Mouse (Mus musculus): ENCODE measurements at regions not wholly inside any gene's neighbourhood (a gene's known extent, or its start where the extent isn't known, plus 50 kb on each side); places are given as distances from the start of the nearest gene placed in this dataset.

DNA sequence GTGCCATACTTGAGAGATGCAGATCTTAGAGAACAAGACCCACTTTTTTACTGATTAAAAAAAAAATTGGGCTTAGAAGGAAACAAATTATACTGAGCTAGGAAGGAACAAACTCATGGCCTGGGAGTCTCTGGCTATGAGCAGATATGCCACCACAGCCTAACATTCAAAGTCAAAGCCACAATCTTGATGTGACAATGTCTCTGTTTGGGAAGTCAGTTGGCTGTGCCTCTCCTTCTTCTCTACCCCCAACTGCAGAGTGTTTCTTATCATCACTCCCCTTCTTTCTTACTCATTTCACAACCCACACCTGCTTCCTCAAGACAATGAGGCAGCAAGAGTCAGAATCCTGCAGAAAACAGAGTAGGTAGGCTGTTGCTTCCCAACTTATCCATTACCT is 613.3 kb upstream of the Arid1b start:
- no peak overlapping the region for H3K27ac ChIP-seq
- H3K4me3 ChIP-seq, result no peak overlapping the region
- no peaks in the 10 kb centered on the region for H3K9me3 ChIP-seq (replicated peaks)
- no peak for ATAC-seq (replicated peaks; ENCODE audit: insufficient number of reproducible peaks, insufficient read depth, low FRiP score, low read depth)
- no peaks in the 10 kb centered on the region for H3K36me3 ChIP-seq
- no peak overlapping the region for H3K9ac ChIP-seq
- H3K27me3 ChIP-seq, result no peaks in the 10 kb centered on the region
- no peaks in the 10 kb centered on the region for H3K4me1 ChIP-seq (replicated peaks)
- no peak overlapping the region for H3K4me2 ChIP-seq

DNA sequence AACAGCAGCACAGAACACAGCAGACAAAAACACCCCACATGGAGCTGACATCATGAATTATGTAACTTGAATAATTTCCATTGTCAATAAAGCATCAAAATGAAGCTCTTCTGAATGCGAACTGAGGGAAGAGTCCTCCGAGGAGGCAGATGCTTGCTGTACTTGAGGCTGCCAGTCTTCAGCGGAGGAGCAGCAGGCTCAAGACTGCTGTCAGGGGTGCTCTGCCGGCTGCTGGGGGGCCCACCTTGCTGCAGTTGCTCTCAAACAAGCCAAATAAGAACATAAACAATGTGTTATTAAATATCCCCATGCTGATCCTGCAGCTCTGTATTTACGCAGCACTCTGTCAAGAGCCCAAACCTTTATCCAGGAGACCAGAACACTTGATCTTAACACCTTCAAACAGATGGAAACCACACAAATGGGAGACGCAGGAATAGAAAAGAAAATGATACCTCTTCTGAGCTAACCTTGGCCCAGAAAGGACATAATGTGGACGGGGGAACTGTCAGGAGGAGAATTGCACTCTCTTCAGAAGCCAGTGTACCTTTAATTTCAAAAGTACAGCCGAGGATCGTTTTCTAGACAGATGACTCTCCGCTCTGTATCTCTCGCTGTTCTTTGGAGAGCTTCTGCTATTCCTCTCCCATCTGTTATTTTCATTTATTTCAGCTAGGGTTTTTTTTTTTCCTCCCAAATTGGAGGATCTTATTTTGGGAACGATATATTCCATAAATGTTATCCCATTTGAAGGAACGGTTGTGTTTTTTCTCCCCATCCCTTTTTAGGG is 612.0 kb upstream of the Arid1b start:
- no peak for ATAC-seq (replicated peaks; ENCODE audit: insufficient number of reproducible peaks, insufficient read depth, low FRiP score, low read depth)
- no peaks in the 10 kb centered on the region for H3K27me3 ChIP-seq
- no peak overlapping the region for H3K9ac ChIP-seq
- 80% methylated on average over 13 of the region's 13 CpGs for whole genome bisulfite sequencing
- H3K36me3 ChIP-seq, result no peaks in the 10 kb centered on the region
- H3K4me3 ChIP-seq, result no peak overlapping the region
- no peak overlapping the region for H3K27ac ChIP-seq
- no peaks in the 10 kb centered on the region for H3K9me3 ChIP-seq (replicated peaks)
- no peak overlapping the region for H3K4me2 ChIP-seq
- H3K4me1 ChIP-seq (replicated peaks), result no peaks in the 10 kb centered on the region

DNA sequence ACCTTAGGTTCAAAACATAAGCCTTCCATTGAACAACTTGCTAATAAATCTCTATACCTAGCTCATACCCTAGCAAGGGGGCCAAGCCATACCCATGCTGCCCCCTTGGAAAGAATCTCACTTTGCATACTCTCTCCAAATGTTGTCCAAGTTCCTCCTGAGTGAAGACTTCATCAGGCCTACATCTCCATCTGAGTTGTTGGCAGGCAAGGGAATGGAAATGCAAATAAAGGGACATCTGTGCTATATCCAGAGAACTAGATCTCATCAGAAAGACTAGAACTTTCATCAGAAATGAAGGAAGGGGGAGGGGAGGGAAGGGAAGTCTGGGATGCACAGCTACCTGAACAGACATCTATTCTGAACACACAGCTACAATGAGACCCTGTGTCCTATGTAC is 611.4 kb upstream of the Arid1b start:
- ATAC-seq (replicated peaks; ENCODE audit: insufficient number of reproducible peaks, insufficient read depth, low FRiP score, low read depth), result no peak

DNA sequence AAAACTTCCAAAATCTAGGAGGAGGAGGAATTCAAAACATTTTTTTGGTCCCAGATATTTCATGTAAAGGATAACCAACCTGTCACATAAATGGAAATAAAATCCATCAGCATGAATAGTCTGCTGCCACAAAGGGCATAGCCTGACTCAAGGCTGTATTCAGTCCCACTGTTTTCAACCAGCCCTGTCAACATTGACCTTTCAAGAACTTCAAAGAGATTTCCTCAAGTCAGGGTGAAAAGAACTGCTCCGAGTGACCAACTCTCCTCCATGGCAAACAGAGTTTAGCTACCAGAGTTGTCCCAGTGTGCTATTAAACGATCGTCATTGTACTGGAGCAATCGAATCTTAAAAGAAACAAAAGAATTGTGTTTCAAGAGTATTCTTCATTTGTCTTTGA is 606.5 kb upstream of the Arid1b start:
- Histone ChIP-seq H3K9ac (no peak overlapping the region), H3K4me1 (replicated peaks) (no peaks in the 10 kb centered on the region), H3K4me2 (no peak overlapping the region), H3K4me3 (no peak overlapping the region), H3K9me3 (replicated peaks) (no peaks in the 10 kb centered on the region), H3K36me3 (no peaks in the 10 kb centered on the region), H3K27ac (no peak overlapping the region), H3K27me3 (no peaks in the 10 kb centered on the region)
- no peak for ATAC-seq (replicated peaks; ENCODE audit: insufficient number of reproducible peaks, insufficient read depth, low FRiP score, low read depth)
- 79% methylated on average over 4 of the region's 4 CpGs for WGBS

More for the DNA sequence above, 611.4 kb upstream of the Arid1b start:
- Histone ChIP-seq H3K27ac (no peak overlapping the region), H3K4me2 (no peak overlapping the region), H3K36me3 (no peaks in the 10 kb centered on the region), H3K9me3 (replicated peaks) (no peaks in the 10 kb centered on the region), H3K27me3 (no peaks in the 10 kb centered on the region), H3K4me1 (replicated peaks) (no peaks in the 10 kb centered on the region), H3K9ac (no peak overlapping the region), H3K4me3 (no peak overlapping the region)

DNA sequence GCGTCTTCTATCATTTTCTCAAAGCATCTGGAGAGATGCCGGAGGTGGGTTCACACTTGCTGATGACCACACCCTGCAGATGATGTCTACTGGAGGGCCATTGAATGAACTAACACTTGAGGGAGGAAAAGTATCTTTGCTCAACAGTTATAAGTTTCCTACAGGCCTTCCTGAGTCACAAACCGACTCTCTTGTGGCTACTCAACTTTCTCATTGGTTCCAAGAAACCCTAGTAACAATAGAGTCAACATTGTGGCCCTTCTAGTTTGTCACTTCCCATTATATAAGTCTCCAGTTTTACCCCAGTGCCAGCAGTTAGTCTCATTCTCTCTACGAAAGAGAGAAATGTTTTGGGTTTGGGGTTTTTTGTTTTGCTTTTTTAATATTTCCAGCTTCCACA is 604.1 kb upstream of the Arid1b start:
- H3K4me1 ChIP-seq (replicated peaks), result no peaks in the 10 kb centered on the region
- no peak for ATAC-seq (replicated peaks; ENCODE audit: insufficient number of reproducible peaks, insufficient read depth, low FRiP score, low read depth)
- 80% methylated on average over 4 of the region's 4 CpGs for WGBS

DNA sequence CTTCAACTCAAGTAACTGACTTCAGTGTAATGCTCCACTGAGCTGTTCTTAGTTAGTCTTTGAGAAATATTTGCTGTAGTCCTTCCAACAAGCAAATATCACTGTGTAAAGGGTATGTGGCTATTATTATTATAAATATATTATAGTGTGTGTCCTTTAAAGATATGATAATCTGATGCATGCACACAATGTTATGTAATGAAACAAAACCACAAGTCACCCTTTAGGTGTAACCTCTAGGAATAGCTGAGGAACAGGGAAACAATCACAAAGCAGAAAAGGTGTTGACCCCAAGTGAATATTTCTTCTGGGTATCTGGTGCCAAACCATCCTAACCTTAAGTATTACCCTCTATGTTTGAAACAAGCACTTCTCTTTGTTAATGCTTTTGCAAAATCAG is 603.6 kb upstream of the Arid1b start:
- no peaks in the 10 kb centered on the region for H3K36me3 ChIP-seq
- no peaks in the 10 kb centered on the region for H3K9me3 ChIP-seq (replicated peaks)
- no peak overlapping the region for H3K9ac ChIP-seq
- no peaks in the 10 kb centered on the region for H3K27me3 ChIP-seq
- H3K4me3 ChIP-seq, result no peak overlapping the region
- ATAC-seq (replicated peaks; ENCODE audit: insufficient number of reproducible peaks, insufficient read depth, low FRiP score, low read depth), result no peak
- no peak overlapping the region for H3K27ac ChIP-seq
- H3K4me2 ChIP-seq, result no peak overlapping the region
- H3K4me1 ChIP-seq (replicated peaks), result no peaks in the 10 kb centered on the region

More for the DNA sequence above, 604.1 kb upstream of the Arid1b start:
- no peak overlapping the region for H3K9ac ChIP-seq
- H3K9me3 ChIP-seq (replicated peaks), result no peaks in the 10 kb centered on the region
- no peaks in the 10 kb centered on the region for H3K27me3 ChIP-seq
- H3K27ac ChIP-seq, result no peak overlapping the region
- H3K36me3 ChIP-seq, result no peaks in the 10 kb centered on the region
- H3K4me2 ChIP-seq, result no peak overlapping the region
- no peak overlapping the region for H3K4me3 ChIP-seq

DNA sequence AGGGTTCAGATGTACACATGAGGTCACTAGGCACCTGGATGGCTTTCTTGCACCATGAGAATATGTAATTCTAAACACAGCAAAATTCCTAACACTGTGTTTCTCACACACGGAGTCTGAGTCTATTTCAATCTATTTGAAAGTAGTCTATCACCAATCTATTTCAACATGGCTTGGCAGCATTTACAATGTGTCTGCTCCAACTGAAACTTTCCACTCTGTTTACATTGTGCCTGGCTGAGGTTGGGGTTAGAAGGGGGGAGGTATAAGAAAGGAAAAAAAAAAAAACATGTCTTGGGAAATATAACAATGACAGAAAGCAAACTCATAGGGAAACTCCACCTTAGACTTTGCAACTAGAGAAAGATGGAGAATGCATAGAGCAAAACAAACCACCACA is 602.9 kb upstream of the Arid1b start:
- no peak for ATAC-seq (replicated peaks; ENCODE audit: insufficient number of reproducible peaks, insufficient read depth, low FRiP score, low read depth)
- Histone ChIP-seq H3K27ac (no peak overlapping the region), H3K9me3 (replicated peaks) (no peaks in the 10 kb centered on the region), H3K4me1 (replicated peaks) (no peaks in the 10 kb centered on the region), H3K27me3 (no peaks in the 10 kb centered on the region), H3K36me3 (no peaks in the 10 kb centered on the region), H3K9ac (no peak overlapping the region), H3K4me2 (no peak overlapping the region), H3K4me3 (no peak overlapping the region)
- WGBS, result 55% methylated on average over 1 of the region's 1 CpGs

DNA sequence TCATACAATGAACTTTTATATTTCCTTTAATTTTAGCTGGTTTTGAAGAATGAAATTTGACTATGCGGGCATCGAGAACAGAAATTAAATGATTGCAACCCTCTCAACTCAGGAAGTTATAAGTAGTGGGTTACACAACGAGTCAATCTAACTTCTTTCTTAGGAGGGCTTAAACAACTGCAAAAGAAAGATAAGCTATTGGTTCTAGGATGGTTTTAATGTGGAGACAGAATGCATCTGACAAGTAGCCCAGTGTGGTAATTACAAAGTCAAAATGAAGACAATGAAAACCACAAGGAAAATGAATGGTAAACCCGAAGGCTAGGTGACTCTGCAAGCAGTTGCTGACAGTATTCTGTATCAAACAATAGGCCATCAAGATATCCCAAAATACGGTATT is 598.0 kb upstream of the Arid1b start:
- no peaks in the 10 kb centered on the region for H3K27me3 ChIP-seq
- no peaks in the 10 kb centered on the region for H3K9me3 ChIP-seq (replicated peaks)
- no peak overlapping the region for H3K4me3 ChIP-seq
- no peak overlapping the region for H3K9ac ChIP-seq
- 79% methylated on average over 5 of the region's 5 CpGs for WGBS
- H3K27ac ChIP-seq, result no peak overlapping the region
- ATAC-seq (replicated peaks; ENCODE audit: insufficient number of reproducible peaks, insufficient read depth, low FRiP score, low read depth), result no peak
- no peaks in the 10 kb centered on the region for H3K4me1 ChIP-seq (replicated peaks)
- H3K36me3 ChIP-seq, result no peaks in the 10 kb centered on the region
- H3K4me2 ChIP-seq, result no peak overlapping the region

DNA sequence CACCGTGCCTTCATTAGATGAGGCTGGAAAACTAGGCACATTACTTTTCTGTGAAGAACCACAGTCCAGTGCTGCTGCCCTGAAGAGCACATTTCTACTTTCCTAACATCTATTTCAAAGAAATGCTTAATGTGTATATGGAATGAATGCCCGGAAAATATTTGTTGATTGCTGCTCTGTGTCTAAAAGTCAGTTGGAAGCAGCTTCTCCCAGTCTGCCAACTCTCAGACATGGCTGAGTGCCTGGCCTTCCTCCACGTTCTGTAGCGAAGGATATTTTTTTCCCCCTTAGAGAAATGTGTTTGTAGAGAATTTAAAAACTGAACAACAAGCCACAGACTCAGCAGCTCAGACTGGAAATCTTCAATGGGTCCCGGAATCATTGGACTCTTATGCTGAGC is 576.4 kb upstream of the Arid1b start:
- Histone ChIP-seq H3K9ac (no peak overlapping the region), H3K27me3 (no peaks in the 10 kb centered on the region), H3K4me1 (replicated peaks) (no peaks in the 10 kb centered on the region), H3K4me3 (no peak overlapping the region), H3K36me3 (no peaks in the 10 kb centered on the region), H3K4me2 (no peak overlapping the region), H3K9me3 (replicated peaks) (no peaks in the 10 kb centered on the region), H3K27ac (no peak overlapping the region)
- WGBS, result 68% methylated on average over 5 of the region's 5 CpGs
- ATAC-seq (replicated peaks; ENCODE audit: insufficient number of reproducible peaks, insufficient read depth, low FRiP score, low read depth), result no peak

DNA sequence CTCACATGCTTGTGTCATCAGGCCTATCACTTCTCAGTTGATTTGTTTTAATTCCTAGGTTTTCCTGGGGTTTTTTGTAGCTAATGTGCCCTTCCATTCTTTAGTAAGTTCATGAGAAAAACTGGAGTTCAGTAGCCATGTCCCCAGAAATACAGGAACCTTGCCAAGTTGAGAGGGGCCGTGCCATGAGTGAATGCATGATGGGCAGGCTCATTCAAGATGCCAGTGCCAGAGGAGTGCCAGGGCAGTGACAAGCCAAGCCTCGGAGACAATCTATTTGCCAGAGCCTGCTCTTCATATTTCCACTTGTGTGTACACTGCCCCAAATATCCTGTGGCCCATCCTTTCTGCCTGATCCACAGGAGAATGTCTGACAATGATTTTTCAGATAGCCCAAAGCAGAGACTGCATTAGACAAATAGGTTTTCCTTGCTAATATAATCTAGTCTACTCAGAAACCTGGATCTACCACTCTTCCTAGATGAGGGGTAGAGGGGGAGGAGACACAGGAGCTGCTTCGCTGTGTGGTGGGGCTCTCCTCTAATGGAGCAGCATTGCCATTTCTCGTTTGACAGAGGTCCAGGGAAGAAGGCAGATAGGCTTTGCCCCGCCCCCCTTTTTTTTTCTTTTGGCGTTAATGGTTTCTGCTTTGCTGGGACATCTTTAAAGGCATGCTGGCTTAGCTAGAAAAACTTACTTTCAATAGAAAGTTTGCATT is 569.5 kb upstream of the Arid1b start:
- WGBS, result 47% methylated on average over 6 of the region's 6 CpGs

DNA sequence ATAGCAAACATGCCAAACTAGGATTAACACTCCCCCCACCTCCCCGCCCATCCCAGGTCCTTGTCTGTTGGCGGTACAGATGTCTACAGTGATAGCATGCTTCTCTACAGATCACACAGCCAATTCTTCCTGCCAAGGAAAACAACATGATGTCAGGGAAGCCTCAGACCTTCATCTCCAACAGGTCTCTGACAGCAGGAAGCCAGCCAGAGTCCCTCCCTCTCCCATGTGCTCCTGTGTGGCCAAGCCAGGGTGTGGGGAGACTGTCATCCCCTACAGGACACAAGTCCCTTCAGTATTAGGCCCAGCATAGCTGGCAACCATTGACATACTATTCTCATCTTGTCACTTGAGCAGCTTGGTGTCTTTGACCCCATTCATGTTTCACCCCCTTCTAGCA is 568.8 kb upstream of the Arid1b start:
- H3K36me3 ChIP-seq, result no peaks in the 10 kb centered on the region
- no peaks in the 10 kb centered on the region for H3K4me1 ChIP-seq (replicated peaks)
- ATAC-seq (replicated peaks; ENCODE audit: insufficient number of reproducible peaks, insufficient read depth, low FRiP score, low read depth), result no peak
- no peak overlapping the region for H3K9ac ChIP-seq
- no peaks in the 10 kb centered on the region for H3K27me3 ChIP-seq
- H3K4me2 ChIP-seq, result no peak overlapping the region
- WGBS, result 55% methylated on average over 2 of the region's 2 CpGs
- no peaks in the 10 kb centered on the region for H3K9me3 ChIP-seq (replicated peaks)
- no peak overlapping the region for H3K4me3 ChIP-seq
- H3K27ac ChIP-seq, result no peak overlapping the region

More for the DNA sequence above, 569.5 kb upstream of the Arid1b start:
- Histone ChIP-seq H3K27me3 (no peaks in the 10 kb centered on the region), H3K4me2 (no peak overlapping the region), H3K4me1 (replicated peaks) (no peaks in the 10 kb centered on the region), H3K9ac (no peak overlapping the region), H3K9me3 (replicated peaks) (no peaks in the 10 kb centered on the region), H3K4me3 (no peak overlapping the region), H3K27ac (no peak overlapping the region), H3K36me3 (no peaks in the 10 kb centered on the region)
- no peak for ATAC-seq (replicated peaks; ENCODE audit: insufficient number of reproducible peaks, insufficient read depth, low FRiP score, low read depth)

DNA sequence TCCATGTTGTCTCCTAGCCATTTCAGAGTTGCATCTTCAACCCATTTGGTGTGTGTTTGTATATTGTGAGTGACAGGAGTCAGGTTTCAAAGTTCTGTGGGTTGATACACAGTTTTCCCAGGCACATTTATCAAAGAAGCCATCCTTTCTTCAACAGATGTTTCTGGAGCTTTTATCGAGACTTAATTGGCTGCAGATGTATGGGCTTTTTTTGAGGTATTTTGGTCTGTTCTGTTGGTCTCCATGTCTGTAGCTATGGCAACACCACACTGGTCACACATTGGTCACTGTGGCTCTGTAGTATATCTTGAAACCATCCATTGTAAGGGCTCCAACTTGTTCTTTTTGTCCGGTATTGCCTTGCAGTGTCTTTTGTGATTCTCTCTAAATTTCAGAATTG is 565.1 kb upstream of the Arid1b start:
- no peaks in the 10 kb centered on the region for H3K4me1 ChIP-seq (replicated peaks)
- no peaks in the 10 kb centered on the region for H3K9me3 ChIP-seq (replicated peaks)
- no peak overlapping the region for H3K4me2 ChIP-seq
- no peak overlapping the region for H3K9ac ChIP-seq
- ATAC-seq (replicated peaks; ENCODE audit: insufficient number of reproducible peaks, insufficient read depth, low FRiP score, low read depth), result no peak
- no peak overlapping the region for H3K4me3 ChIP-seq
- no peaks in the 10 kb centered on the region for H3K27me3 ChIP-seq
- WGBS, result 66% methylated on average over 2 of the region's 2 CpGs
- H3K27ac ChIP-seq, result no peak overlapping the region
- H3K36me3 ChIP-seq, result no peaks in the 10 kb centered on the region
